Mouse (Mus musculus) frontal cortex, postnatal 25 days (tissue): ENCODE results near the gene Sult2b1.
A peak's percentile ranks its signal among the peaks of the same experiment; 100 is the strongest.

ENCODE experiments used
- DNase-seq, 2 experiments: peaks; one replicate each; pipeline ENCODE4 v3.0.0; 2022; ENCODE audit warnings: low spot score in 2 of 2

Gene Sult2b1

DNA sequence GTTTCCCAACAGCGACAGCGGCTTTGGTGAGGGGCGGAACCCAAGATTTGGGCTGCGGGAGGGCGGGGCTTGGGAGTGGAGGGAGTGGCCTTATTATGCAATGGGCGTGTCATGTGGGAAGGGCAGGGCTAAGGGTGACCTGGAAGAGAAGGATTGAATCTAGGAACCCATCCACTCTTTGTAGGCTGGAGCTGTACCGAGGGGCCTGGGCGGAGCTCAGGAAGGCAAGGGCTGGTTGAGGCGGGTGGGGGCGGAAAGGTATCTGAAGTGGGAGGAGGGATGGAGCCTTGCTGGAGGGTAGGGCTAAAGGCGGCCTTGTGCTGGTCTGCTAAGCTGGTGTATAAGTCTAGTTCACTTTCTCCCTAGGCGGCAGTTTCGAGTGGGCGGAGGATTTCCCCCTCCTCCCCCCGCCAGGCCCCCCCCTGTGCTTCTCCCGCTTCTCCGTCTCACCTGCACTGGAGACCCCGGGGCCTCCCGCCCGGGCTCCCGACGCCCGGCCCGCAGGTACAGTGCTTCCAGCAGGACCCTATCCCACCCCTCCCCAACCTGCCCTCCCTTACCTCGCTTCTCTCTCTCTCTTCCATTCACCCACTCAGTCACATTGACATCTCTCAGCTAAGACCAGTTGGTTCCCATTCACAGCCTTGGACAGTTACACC is 16.2 kb upstream of the Sult2b1 start:
- no peak for DNase-seq

DNA sequence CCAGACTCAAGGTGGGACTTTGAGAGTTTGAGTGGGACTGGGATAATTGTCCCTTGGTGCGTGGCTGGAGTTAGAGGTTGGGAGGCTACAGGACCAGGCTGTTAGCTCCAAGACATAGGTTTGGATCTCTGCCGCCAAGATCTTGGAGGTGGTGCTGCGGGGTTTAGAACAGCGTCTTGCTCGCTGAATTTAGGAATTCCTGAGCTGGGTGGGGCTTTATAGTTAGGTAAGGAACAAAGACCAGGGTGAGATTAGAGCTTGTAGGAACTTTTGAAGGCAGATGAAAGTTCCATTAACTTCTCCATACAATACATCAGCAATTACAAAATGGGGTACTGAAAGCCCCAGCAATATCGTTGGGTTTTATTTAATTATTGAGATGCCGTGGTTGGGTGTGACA is 15.5 kb upstream of the Sult2b1 start:
- no peak for DNase-seq

DNA sequence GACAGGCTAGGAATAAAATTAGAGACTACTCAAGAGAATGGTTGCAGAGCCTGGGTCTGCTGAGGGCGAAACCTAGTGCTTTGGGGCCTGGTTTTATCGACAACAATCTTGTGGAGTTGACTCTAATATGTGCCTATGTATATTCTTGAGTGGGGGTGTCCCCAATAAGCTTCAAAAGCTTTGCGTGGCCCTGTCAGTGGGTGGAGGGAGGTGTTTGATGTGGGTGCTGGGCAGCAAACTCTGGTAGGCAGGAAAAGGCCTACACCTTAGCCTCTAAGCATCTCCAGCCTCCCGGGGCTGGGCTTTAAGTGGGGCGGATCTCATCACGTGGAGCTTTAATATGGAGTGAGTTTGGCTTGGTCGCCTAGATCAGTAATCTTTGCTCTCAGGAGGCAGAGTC is 14.5 kb upstream of the Sult2b1 start:
- no peak for DNase-seq

DNA sequence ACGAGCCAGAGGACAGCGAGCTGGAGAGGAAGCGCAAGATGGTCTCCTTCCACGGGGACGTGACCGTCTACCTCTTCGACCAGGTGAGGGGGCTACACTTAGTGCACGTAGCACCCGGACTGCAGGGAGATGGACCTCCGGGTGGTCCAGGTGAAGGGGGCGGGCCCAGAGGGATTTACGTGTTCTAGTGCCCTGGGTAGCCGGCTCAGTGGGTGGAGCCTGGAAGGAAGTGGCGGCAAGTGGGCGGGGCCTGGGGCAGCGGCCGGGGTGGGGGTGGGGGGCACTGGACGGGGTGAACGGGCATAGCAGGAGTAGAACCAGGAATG is 14.0 kb upstream of the Sult2b1 start:
- peak in 1 of 2 experiments; percentile 8 for DNase-seq

DNA sequence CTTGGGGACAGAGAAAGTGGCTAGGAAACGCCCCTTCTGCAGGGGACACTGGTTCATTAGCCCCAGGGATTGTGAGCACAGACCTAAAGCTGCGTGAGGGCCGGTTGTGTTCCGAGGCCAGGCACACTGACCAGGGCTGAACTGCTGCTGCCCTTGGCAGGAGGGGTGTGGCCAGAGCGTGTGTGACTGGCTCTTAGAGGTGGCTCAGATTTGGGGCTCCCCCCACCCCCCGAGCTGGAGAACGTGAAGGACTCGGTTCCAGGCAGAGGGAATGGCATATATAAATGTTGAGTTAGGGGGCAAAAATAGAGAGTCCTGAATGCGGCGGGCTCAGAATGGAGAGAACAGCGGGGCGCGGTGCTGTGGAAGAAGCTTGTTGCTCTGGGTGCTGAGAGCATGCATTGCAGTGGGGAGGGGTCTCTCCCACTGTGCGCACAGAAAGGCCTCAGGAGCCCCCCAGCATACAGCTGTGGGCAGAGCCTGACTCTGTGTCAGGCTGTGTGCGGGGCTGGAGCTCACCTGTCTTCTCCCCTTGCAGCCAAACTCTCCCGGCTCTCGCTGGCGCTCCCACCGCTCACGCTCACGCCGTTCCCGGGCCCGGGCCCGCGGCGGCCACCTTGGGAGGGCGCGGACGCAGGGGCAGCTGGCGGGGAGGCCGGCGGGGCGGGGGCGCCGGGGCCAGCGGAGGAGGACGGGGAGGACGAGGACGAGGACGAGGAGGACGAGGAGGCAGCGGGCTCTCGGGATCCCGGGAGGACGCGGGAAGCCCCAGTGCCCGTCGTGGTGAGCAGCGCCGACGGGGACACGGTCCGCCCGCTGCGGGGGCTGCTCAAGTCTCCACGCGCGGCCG is 13.4 kb upstream of the Sult2b1 start:
- DNase-seq, result peak in 1 of 2 experiments; percentile 8

DNA sequence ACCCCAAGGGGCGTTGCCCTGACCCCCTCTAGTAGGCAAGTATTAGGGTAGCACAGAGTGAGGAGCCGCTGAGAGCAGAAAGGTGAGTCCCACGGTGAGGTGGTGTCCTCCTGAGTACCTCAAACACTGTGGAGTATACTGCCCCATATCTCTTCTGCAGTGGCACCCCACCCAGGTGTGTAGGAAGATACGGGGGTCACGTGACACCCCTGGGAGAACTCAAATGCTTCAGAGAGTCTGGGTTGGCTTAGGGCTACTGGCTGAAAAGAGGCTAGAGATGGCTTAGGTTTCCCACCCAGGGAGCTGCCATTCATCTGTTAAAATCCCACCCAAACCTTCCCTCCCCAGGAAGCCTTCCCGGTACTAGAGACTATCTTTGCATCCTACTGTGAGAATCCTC is 12.5 kb upstream of the Sult2b1 start:
- DNase-seq, result no peak

DNA sequence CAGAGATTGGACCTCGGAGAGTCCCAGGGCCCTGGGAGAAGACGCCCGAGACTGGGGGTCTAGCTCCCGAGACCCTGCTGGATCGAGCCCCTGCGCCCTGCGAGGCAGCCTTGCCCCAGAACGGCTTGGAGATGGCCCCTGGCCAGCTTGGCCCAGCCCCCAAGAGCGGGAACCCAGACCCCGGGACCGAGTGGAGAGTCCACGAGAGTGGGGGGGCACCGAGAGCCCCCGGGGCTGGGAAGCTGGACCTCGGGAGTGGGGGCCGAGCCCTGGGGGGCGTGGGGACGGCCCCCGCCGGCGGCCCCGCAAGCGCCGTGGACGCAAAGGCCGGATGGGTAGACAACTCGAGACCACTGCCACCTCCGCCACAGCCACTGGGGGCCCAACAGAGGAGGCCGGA is 10.5 kb upstream of the Sult2b1 start:
- no peak for DNase-seq

DNA sequence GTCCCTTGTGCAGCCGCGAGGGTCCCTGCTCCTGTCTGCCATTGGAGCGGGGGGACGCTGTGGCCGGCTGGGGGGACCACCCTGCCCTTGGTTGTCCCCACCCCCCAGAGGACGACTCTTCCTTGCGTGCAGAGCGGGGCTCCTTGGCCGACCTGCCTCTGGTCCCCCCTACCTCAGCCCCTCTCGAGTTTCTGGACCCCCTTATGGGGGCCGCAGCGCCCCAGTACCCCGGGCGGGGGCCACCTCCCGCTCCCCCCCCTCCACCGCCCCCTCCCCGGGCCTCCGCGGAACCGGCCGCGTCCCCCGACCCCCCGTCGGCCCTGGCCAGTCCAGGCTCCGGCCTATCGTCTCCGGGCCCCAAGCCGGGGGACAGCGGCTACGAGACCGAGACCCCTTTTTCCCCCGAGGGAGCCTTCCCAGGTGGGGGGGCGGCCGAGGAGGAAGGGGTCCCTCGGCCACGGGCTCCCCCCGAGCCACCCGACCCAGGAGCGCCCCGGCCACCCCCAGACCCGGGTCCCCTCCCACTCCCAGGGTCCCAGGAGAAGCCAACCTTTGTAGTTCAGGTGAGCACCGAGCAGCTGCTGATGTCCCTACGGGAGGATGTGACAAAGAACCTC is 9.6 kb upstream of the Sult2b1 start:
- DNase-seq, result no peak

DNA sequence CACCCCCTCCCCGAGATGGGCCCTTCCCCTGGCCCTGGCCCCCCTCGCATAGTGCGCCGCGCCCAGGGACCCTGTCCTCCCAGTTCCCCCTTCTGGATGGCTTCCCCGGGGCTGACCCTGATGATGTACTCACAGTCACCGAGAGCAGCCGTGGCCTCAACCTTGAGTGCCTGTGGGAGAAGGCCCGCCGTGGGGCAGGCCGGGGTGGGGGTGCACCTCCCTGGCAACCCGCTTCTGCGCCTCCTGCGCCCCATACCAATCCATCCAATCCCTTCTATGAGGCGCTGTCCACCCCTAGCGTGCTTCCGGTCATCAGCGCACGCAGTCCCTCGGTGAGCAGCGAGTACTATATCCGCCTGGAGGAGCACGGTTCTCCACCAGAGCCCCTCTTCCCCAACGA is 8.8 kb upstream of the Sult2b1 start:
- DNase-seq, result no peak

DNA sequence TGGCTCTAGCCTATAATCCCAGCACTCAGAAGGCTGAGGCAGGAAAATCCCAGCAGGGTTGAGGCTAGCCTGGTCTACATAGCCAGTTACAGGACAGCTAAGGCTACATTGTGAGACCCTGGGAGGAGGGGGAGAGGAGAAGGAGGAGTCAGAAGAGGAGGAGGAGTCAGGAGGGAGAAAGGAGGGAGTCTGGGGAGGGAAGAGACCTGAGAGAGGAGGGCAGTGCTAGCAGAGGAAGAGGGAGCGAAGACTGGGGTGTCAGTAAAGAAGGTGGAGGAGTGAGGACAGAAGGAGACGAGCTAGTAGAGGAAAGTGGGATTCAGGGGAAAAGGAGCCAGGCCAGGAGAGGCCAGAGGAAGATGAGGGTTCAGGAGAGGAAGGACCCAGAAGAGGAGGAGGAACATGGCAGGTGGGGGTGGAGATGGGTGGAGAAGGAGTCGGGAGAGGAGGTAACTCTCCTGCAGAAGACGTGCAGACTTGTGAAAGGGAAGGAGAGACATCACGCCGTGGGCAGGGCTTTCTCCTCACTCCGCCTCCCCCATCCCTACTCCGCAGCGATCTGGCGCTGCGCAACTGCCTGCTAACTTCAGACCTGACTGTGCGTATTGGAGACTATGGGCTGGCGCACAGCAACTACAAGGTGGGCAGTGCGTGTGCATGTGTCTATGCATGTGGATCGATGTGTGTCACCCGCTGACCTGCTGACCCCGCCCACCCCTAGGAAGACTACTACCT is 7.5 kb upstream of the Sult2b1 start:
- no peak for DNase-seq

DNA sequence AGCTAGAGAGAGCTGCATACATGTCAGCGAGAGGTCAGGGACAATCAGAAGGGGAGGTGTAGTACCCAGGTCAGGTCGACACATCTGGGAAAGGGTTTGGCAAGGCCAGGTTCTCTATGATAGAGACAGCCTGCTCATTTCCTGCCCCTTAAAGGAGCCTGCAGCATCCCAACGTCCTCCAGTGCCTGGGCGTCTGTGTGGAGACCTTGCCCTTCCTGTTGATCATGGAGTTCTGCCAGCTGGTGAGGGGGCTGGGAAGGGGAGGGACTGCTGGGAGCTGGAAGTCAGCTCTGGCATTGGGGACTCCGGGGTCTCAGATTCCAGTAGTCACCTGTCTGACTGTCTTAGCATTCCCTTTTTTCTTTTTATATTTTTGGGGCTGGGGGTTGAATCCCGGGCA is 6.3 kb upstream of the Sult2b1 start:
- no peak for DNase-seq

DNA sequence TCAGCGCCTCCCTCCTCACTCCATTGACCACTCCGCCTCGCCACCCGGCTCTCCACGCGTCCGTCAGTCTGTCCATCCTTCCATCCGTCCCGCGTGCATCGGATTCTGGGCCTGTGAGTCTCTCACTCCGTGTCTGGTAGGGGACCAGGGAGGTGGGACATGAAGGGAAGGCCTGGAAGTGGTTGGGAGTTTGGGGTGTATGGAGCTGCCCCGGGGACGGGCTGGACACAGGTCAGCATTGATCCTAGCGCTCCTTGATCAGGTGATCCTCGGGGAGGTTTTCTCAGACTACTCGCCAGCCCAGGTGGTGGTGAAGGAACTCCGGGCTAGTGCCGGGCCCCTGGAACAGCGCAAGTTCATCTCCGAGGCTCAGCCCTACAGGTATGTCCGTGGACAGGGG is 3.2 kb upstream of the Sult2b1 start:
- no peak for DNase-seq

DNA sequence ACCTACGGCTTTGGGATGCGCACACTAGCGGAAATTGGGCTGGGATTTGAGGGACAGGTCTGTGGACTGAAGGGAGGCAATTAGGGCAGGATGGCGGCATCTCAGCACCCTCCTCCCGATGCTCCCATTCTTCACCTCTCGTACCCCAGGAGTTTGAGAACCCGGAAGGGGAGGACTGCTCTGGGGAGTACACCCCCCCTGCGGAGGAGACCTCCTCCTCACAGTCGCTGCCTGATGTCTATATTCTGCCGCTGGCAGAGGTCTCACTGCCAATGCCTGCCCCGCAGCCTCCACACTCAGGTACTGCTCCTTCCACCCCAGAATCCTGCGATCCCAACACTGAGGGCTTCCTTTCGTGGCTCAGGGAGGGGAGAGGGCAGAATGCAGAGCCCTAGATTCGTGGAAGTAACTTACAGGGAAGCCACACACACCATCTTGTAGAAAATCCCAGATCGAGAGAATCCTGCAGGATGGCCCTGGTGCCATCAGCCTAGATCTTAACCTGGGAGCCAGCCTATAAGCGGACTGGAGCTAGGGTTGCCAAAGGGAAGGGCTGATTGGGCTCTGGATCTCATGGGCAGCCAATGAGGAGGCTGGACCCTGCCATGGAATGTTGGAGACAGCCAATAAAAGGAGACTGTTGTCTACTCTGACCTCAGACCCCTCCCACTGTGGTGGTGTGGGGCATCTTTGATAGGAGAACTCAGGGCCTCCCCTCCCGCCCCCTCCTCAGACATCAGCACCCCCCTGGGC is 2.4 kb upstream of the Sult2b1 start:
- DNase-seq, result no peak

DNA sequence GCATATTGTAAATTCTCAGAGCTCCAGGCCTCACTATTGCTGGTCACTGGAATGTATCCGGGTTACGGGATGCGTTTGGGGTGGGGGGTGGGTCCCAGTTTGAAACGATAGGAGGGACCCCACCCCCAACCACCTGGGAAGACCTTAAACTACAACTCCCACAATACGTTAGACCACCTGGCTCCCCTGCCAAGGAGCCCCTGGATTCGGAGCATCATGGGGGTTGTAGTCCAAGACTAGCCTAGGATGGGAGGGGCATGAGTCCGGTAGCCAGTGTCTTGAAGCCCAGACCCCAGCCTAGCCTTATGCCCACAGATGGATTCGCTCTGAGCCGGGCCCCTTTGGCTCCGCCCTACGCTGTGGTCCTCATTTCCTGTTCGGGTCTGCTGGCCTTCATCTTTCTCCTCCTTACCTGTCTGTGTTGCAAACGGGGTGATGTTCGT is 1.7 kb upstream of the Sult2b1 start:
- no peak for DNase-seq

DNA sequence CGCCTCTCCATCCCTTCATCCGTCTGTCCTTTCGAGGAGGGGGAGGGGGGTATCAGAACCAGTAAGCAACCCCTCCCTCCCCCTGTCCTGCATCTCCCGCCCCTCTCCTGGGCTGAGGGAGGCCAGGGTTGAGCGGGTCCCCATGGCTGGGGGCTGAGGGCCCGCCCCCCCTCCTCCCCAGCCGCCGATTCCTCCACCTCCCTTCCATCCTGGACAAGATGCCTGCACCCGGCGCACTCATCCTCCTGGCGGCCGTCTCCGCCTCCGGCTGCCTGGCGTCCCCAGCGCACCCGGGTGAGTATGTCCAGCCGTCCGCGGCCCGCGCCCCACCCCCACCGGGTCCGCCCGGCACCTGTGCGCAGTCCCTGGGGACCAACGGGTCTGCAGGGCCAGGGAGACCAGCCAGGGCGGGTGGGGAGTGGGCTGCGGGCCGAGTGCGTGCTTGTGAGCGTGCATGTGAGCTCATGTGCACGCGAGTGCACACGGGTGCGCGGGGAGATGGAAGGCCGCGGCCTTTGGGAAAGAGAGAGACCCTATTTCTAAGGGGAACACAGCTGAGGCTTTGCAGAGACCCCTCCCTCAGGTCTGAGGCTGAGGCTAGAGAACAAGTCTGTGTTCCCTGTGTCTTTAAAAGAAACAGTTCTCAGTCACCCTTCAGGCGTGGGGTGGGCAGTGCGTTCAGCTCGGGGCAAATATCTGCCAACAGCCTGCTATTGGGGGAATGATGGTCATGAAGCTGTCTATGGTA is 1.1 kb upstream of the Sult2b1 start:
- no peak for DNase-seq

DNA sequence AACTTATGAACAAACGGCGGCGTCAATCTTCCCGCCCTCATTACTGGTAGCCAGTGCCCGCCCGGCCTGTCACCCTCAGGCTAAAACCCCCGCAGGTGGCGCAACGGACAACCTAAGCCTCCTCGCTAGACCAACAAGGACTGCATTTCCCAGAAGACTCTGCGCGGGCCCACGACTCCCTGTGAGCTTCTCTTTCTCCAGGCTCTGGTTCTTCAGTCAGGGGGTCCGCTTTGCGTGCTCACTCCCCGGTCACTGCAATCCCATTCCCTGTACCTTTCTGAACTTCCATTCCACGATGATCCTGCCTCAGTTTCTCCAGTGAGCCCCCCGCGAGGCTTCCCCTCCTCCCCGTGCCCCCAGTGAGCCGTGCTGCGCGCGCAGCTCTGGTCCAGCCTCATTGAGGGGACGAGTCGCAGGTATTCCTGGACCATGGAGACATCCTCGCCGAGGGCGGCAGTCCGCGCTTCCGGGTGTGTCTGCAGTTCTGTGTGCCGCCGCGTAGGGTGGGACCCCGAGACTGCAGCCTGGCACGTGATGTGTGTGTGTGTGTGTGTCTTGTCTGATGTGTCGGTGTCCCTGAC is 868 bp downstream of the Sult2b1 start, which contains the start of gene Lmtk3:
Gene Lmtk3 (plus strand): TSS at position 228 of the 581 bp plus-strand sequence.
- DNase-seq, result peak; percentile 65

DNA sequence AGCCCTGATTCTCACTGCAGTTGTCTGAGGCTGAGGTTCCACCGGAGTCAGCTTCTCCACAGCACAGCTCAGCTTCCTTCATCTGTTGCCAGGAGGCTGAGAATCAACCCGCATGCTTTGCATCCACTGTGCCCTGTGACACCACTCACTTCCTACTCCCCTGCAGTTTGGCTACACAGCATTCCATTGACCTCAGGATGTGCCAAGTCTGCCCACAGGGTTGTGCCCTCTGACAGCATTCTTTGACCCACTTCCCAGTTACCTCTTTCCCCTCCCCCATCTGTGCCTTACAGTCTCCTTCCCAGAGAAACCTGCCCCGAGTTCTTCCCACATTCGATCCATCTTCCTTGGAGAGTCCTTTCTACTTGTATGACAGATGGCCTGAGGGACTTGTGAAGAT is 2.2 kb downstream of the Sult2b1 start:
- DNase-seq, result no peak

DNA sequence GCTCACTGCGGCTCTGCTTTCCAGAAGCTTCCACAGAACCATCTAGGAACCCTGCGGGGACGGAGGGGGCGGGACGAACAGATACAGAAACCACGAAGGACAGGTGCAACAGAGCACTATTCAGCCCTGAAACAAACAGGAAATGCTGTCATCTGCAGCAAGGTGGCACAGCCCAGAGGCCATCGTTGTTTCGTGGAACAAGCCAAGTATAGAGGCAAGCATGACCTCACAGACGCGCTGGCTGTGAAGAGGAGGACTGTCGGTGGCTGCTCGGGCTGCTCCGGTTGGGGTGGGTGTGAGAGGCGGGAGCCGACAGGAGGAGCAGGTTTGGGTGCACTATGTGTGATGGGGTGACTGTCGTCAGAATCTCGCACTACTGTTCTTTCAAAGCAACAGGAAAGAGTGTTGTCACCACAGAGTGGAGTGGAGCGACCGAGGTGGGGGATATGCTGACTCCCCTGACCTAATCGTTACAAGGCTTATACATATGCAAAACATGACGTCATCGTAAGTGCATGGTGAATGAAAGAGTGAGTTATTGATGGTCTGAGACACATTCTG is 5.3 kb downstream of the Sult2b1 start:
- DNase-seq, result no peak

DNA sequence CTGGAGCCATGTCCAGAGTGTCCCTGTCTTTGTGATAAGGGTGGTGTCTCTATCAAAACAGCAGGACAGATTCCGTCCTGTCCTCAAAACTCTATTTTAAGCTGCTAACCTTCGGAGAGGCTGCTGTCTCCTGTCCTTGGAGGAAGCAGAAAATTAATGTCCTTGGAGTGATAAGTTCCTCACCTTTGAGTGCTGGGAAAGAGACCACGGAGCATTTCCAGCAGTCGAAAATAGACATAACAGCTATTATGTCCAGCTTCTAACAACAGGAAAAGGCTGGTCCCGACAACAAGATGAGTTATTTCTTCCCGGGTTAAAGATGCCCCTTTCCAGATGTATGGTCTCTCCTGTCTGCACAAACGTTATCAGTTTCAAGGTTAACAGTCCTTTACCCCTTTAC is 9.2 kb downstream of the Sult2b1 start:
- DNase-seq, result no peak

DNA sequence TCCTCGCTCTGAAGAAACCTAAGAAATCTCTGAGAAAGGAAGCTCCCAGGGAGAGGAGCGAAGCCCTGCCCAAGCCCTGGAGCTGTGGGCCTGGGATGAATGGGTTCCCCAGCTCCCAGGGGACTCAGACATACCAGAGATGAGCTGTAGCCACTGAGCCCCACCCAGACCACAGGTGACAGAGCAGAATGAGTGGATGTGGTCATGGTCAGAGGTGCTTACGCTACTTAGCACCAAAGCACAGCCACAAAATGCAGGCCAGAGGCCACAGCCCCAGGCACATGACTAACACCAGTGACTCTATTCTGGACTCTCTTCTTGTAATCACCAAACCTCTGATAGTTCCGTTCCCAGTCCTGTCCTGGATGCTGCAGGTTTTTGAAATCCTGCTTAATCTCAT is 13.4 kb downstream of the Sult2b1 start:
- DNase-seq, result no peak
